Mouse (Mus musculus) forebrain, embryonic 13.5 days (tissue): ENCODE measurements around the gene Ube2e3. TPM values are rescaled to one million over a fixed set of nuclear protein-coding genes. Genes with fewer than 3 reads are reported as not detected.

Source experiments
- ATAC-seq: fragments of 200-750 bp; cut with Nextera tagmentation; 2 replicates; pipeline ENCODE4 v1.8.0; 2017
- H3K27ac ChIP-seq: fragments of 300-500 bp; sonication (generic); 2 replicates; pipeline ENCODE4 v1.5.1; 2015; ENCODE audit warnings: inconsistent platforms, mild to moderate bottlenecking, moderate library complexity
- H3K27me3 ChIP-seq: fragments of 300-500 bp; sonication (generic); 2 replicates; pipeline ENCODE4 v1.6.1; 2015; ENCODE audit warnings: mild to moderate bottlenecking, inconsistent platforms
- H3K36me3 ChIP-seq: fragments of 300-500 bp; sonication (generic); 2 replicates; pipeline ENCODE4 v1.6.1; 2015; ENCODE audit warnings: mild to moderate bottlenecking, inconsistent platforms; ENCODE audit not compliant: poor library complexity, severe bottlenecking
- H3K4me1 ChIP-seq: fragments of 300-500 bp; sonication (generic); 2 replicates; pipeline ENCODE4 v1.6.1; 2015; ENCODE audit warnings: inconsistent platforms
- H3K4me2 ChIP-seq: fragments of 300-500 bp; sonication (generic); 2 replicates; pipeline ENCODE4 v1.6.1; 2015; ENCODE audit warnings: inconsistent platforms, mild to moderate bottlenecking, moderate library complexity
- H3K4me3 ChIP-seq: fragments of 300-500 bp; sonication (generic); 2 replicates; pipeline ENCODE4 v1.5.1; 2015; ENCODE audit warnings: mild to moderate bottlenecking, inconsistent platforms
- H3K9ac ChIP-seq: fragments of 300-500 bp; sonication (generic); 2 replicates; pipeline ENCODE4 v1.6.1; 2015; ENCODE audit warnings: mild to moderate bottlenecking, inconsistent platforms
- H3K9me3 ChIP-seq: fragments of 300-500 bp; sonication (generic); replicated peaks from 2 replicates; pipeline ENCODE4 v1.6.1; 2016; ENCODE audit warnings: inconsistent platforms
- WGBS: fragments of 180-500 bp; shearing (Covaris S2); methylation state at CpG from one replicate; pipeline ENCODE4 v1.1.7; 2015; 5-methylcytosine and 5-hydroxymethylcytosine counted together
- polyA plus RNA-seq: library from polyadenylated mRNA; unstranded; fragments of >200 nt; fragmentation: Nextera tagmentation; extraction: Ambion mirVana; gene quantifications from 2 replicates; pipeline ENCODE4 v1.2.1, GENCODE M21; 2015

Ube2e3 gene
- polyA plus RNA-seq, 1 experiment from 2014 or later: 268 TPM

DNA sequence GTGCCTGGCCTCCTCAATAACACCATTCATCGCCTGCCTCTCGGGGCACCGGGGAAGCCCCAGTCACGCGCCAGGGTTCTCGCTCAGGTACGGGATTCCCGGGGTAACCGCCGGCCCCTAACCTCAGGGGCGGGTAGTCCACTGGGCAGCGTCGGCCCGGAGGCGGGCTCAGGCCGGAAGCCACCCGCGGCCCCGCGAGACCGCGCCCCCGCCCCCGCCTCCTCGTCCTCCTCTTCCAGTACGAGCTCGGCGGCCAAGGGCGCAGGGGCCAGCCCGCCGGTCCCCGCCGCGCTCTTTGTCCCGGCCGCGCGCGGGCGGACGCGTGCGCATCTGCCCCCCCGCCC is 559 bp downstream of the Ube2e3 start:
- Histone ChIP-seq H3K27me3 (no peaks in the 10 kb centered on the region), H3K27ac (peak overlapping the region; percentile 97), H3K36me3 (peaks cover 6% of the 10 kb centered on the region; the same call in 1 of the 2 replicates), H3K4me3 (peak overlapping the region; percentile 73), H3K4me1 (peaks cover 27% of the 10 kb centered on the region), H3K9me3 (no peaks in the 10 kb centered on the region), H3K4me2 (peak overlapping the region; percentile 82), H3K9ac (peak overlapping the region; percentile 97)
- under 1% methylated on average over 34 of the region's 44 CpGs for WGBS
- ATAC-seq: peak; percentile 73

DNA sequence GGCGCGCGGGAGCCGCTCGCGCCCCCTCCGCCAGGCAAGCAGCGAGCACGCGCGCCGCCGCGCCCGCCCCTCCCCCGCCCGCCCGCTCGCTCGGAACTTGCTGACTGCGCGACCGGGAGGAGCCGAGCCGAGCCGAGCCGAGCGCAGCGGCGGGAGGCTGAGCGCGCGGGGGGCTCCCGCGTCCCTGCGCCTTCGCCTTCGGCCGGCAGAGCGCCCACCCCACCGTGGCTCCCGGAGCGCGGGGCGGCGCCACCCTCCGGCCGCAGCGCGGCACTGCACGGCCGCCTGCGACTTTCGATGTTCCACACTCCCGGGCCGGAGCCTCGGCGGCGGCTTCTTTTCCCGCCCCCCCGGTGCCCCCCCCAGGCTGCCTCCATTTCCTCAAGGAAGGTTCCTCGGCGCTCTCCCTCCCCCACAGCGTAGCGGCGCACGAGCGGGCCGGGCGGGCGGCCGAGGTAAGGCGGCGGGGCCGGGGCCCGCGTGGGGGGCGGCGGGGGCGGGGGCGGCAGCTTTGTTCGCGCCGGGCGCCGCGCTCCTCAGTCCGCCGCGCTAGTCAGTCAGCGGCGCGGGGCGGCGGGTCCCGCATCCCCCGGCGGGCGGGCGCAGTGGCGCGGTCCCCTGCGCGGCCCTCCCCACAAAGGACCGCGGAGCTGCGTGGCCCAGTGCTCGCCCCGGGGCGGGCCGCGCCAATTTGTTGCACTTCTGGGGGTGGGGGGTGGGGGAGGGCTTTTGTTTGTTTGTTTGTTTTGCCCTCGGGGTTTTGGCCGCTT is 1.2 kb downstream of the Ube2e3 start:
- Histone ChIP-seq H3K9ac (peak overlapping the region; percentile 97), H3K36me3 (peaks cover 6% of the 10 kb centered on the region; the same call in 1 of the 2 replicates), H3K4me2 (peak overlapping the region; percentile 82), H3K4me3 (peak overlapping the region; percentile 73), H3K4me1 (peaks cover 32% of the 10 kb centered on the region), H3K27ac (peak overlapping the region; percentile 97), H3K9me3 (no peaks in the 10 kb centered on the region), H3K27me3 (no peaks in the 10 kb centered on the region)
- WGBS: 0% methylated on average over 48 of the region's 114 CpGs
- ATAC-seq: peak; percentile 96

DNA sequence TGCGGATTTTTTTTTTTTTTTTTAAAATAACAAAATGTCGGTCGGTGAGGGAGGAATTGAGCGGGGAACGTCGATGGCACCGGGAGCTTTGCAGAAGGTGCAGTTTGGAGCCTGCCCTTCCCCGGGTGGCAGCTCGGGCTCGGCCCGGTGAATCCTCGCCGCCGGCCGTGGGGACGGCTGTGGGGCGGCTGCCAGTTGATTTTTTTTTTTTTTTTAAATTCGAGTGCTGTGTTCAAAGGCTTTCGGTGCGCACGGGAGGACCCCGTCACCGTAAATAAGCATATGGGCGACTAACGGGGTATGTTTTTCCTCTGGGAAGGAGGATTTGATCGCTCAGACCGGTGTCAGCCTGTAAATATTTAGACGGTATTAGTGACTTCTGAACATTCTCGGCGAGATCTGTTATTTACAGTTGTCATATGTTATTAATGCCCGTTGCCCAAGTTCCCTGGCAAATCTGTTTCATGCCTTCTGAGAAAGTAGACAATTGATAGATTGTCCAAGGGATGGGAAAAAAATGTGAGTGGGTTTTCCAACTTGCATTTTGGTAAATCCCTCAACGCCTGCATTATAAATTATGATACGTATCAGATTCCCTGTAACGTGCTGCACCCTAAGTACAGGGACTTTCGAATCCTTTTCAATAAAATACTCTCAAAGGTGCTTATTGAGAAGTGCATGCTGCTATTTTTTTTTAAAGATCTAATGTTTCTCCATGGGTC is 2.0 kb downstream of the Ube2e3 start:
- Histone ChIP-seq H3K36me3 (peaks cover 6% of the 10 kb centered on the region; the same call in 1 of the 2 replicates), H3K4me1 (peaks cover 36% of the 10 kb centered on the region), H3K9me3 (no peaks in the 10 kb centered on the region), H3K4me2 (peak overlapping the region; percentile 82), H3K9ac (peak overlapping the region; percentile 97), H3K4me3 (peak overlapping the region; percentile 73), H3K27me3 (no peaks in the 10 kb centered on the region), H3K27ac (peak overlapping the region; percentile 97)
- peak; percentile 6; the same call in 1 of the 2 replicates for ATAC-seq
- 3% methylated on average over 35 of the region's 35 CpGs for WGBS

DNA sequence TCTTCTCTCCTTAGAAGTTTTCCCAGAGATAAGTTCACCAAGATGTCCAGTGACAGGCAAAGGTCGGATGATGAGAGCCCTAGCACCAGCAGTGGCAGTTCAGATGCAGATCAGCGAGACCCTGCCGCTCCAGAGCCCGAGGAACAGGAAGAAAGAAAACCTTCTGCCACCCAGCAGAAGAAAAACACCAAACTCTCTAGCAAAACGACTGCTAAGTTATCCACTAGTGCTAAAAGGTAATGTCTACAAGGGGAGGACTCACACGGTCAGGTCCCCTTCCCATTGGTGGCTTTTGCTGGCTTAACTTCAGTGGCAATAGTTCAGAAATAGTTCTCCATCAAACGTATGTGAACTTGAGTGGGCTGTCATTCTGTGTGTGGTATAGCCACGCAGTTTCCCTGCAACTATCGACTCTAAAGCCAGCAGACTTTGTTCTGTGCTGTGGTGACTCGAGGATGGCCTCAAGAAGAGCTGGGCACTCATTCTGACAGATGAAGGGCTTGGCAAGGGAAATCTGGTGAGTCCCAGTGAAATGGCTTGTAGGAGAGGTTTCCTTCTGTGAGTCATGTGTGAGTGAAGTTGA is 2.6 kb downstream of the Ube2e3 start:
- Histone ChIP-seq H3K9me3 (no peaks in the 10 kb centered on the region), H3K4me3 (peak overlapping the region; percentile 73), H3K27ac (peak overlapping the region; percentile 8), H3K27me3 (no peaks in the 10 kb centered on the region), H3K9ac (peak overlapping the region; percentile 97), H3K4me1 (peaks cover 41% of the 10 kb centered on the region), H3K36me3 (peaks cover 6% of the 10 kb centered on the region; the same call in 1 of the 2 replicates), H3K4me2 (peak overlapping the region; percentile 82)
- no peak for ATAC-seq
- 6% methylated on average over 10 of the region's 10 CpGs for WGBS

DNA sequence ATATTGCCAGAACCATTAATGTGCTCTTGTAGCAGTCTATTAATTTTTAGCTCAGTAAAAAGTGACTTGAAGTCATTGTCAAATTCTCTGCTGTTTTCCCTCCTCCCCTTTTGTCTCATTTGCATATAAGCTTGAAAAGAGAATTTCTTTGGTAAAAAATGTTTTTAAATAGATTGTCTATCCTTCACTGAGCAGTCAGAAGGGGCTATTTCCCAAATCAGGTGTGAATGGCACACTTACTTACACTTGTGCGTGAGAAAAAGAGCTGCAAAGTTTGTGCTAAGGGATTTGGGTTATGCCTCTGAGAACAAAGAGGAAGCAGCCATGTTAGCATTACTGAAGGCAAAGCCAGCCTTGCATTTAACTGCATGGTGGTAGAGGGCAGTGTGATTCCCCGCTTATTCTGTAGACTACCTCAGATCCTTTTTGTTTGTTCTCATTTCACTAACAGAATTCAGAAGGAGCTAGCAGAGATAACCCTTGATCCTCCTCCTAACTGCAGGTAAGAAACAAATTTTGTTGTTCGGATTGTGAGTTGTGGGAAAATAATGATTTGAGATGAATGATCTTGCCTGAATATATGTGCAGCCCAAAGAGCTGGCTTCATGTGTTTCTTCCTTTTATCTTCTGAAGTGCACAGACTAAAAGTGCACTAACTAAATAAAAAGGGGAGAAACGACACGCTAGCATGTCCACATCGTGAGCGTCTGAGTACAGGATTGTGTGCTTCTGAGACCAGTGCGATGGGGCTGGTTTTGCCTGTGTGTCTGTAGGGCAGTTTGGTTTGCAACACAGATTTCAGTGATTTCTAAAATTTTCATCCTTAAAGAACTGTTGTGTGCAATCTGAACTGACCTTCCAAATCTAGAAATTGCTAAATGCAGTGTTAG is 4.3 kb downstream of the Ube2e3 start:
- peak overlapping the region; percentile 82 for H3K4me2 ChIP-seq
- ATAC-seq: no peak

DNA sequence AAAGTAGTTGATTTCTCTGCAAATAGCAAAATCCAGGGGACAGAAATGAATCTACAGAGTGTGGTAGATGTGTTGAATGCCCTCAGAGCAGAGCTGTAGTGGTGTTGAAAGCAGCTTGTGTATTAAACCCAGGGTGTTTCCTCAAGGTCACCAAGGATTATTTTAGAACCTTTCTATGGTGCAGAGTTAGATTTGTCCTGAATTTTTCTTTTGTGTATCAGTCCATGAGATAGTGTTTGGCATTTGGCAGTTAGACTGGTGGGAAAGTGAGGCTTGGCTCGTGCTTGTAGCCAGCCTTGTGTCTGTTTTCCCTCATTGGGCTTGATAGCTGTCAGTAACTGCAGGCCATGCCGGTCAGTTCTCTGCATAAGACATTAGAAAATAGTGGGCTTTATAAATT is 6.0 kb downstream of the Ube2e3 start:
- H3K36me3 ChIP-seq: peaks cover 8% of the 10 kb centered on the region; the same call in 1 of the 2 replicates
- ATAC-seq: no peak
- no peak overlapping the region for H3K27ac ChIP-seq
- H3K4me3 ChIP-seq: peak overlapping the region; percentile 24
- H3K4me2 ChIP-seq: peak overlapping the region; percentile 54
- peak overlapping the region; percentile 45 for H3K9ac ChIP-seq
- H3K27me3 ChIP-seq: no peaks in the 10 kb centered on the region
- H3K9me3 ChIP-seq: no peaks in the 10 kb centered on the region
- peaks cover 59% of the 10 kb centered on the region for H3K4me1 ChIP-seq
- WGBS: 33% methylated on average over 2 of the region's 2 CpGs

More for the DNA sequence above, 4.3 kb downstream of the Ube2e3 start:
- Histone ChIP-seq H3K4me1 (peaks cover 49% of the 10 kb centered on the region), H3K36me3 (peaks cover 8% of the 10 kb centered on the region; the same call in 1 of the 2 replicates), H3K9me3 (no peaks in the 10 kb centered on the region), H3K27me3 (no peaks in the 10 kb centered on the region), H3K4me3 (peak overlapping the region; percentile 73), H3K27ac (peak overlapping the region; percentile 82), H3K9ac (peak overlapping the region; percentile 97)
- whole genome bisulfite sequencing: 11% methylated on average over 8 of the region's 8 CpGs

DNA sequence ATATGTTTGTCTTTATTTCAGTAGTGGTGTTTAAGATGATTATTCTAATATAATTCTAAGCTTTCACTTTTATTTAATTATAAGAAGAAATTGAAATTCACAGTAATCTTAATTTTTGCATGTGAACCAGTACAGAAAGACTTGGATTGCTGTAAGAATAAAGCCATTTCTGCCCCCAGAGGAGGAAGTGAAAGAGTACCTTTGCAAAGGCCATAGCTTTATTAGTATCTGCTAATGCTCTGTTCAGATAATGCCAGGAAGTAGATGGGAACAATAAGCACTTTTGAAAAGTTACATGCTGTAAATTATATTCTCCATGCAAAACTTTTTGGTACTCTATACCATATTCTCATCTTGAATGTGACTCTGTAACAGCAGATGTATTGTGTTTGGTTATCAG is 8.1 kb downstream of the Ube2e3 start:
- peaks cover 4% of the 10 kb centered on the region; the same call in 1 of the 2 replicates for H3K36me3 ChIP-seq
- H3K4me2 ChIP-seq: no peak overlapping the region
- no peak overlapping the region for H3K4me3 ChIP-seq
- no peaks in the 10 kb centered on the region for H3K27me3 ChIP-seq
- H3K4me1 ChIP-seq: peaks cover 62% of the 10 kb centered on the region
- no peak overlapping the region for H3K9ac ChIP-seq
- ATAC-seq: no peak
- no peaks in the 10 kb centered on the region for H3K9me3 ChIP-seq
- no peak overlapping the region for H3K27ac ChIP-seq

DNA sequence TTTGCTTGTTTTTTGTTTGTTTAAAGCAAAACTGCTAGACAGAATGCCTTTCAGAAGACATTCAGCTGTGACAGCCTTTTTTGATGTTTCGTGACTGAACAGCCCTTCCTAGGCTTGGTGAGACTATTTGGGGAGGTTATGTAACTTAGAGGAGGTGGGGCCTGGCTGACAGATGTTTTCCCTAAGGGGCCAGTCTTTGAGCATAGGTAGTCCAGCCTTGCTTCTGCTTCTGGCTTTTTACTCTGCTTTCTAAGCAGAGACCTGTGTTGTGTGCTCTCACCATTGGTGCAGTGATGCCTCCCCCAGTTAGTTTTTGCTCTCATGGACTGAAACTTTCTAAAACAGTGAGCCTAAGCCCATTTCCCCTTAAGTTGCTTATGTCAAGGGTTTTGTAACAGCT is 14.1 kb downstream of the Ube2e3 start:
- no peak overlapping the region for H3K9ac ChIP-seq
- no peaks in the 10 kb centered on the region for H3K9me3 ChIP-seq
- WGBS: 77% methylated on average over 1 of the region's 1 CpGs
- no peak overlapping the region for H3K4me3 ChIP-seq
- H3K27me3 ChIP-seq: no peaks in the 10 kb centered on the region
- no peak overlapping the region for H3K4me2 ChIP-seq
- no peak overlapping the region for H3K27ac ChIP-seq
- no peaks in the 10 kb centered on the region for H3K36me3 ChIP-seq
- peaks cover 40% of the 10 kb centered on the region for H3K4me1 ChIP-seq
- no peak for ATAC-seq

DNA sequence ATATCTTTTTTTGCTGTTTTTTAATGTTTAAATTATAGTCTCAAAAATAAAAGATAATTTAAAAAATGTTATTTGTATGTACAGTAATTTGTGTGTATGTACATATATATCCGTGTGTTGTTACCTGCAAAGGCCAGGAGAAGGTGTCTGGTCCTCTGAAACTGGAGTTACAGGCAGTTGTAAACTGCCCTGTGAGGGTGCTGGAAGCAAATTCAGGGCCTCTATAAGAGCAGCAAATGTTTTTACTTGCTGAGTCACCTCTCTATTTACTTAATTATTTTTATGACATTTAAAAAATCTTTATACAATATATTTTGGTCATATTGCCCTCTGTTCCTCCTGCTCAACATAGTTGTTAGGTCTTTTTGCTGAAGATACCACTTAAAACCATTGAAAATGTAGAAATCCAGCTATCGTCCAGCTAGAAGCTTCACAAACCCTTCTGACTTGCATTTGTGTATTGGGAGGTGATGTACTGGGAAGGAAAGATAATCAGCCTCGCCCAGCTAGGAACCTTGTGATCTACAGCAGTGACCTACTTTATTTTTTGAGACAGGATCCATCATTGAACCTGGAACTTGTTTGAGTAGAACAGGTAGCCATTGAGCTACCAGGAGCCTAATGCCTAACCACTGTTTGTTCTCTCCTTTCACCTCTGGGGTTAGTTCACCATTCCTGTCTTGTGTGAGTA is 15.0 kb downstream of the Ube2e3 start:
- Histone ChIP-seq H3K4me2 (no peak overlapping the region), H3K9me3 (no peaks in the 10 kb centered on the region), H3K4me1 (peaks cover 40% of the 10 kb centered on the region), H3K36me3 (no peaks in the 10 kb centered on the region), H3K27me3 (no peaks in the 10 kb centered on the region), H3K4me3 (no peak overlapping the region), H3K27ac (no peak overlapping the region), H3K9ac (no peak overlapping the region)
- no peak for ATAC-seq
- 94% methylated on average over 3 of the region's 3 CpGs for WGBS

DNA sequence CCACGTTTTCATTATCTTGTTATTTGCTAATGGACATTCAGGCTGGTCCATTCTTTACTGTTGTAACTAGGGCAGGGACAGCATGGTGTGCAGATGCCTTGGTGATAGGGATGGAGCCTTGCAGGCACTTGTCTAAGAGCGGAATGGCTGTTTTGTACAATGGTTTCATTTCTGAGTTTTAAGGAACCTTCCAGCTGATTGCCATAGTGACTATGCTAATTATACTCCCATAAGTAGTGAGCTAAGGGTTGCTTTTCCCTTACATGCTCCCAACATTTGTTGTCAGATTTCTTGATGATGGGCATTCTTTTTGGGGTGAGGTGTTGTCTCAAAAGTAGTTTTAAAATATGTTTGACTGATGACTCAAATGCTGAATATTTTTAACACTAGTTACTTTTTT is 18.5 kb downstream of the Ube2e3 start:
- no peaks in the 10 kb centered on the region for H3K9me3 ChIP-seq
- WGBS: 76% methylated on average over 2 of the region's 2 CpGs
- no peaks in the 10 kb centered on the region for H3K36me3 ChIP-seq
- no peak overlapping the region for H3K4me3 ChIP-seq
- H3K9ac ChIP-seq: no peak overlapping the region
- no peak for ATAC-seq
- no peak overlapping the region for H3K4me2 ChIP-seq
- peaks cover 33% of the 10 kb centered on the region for H3K4me1 ChIP-seq
- H3K27me3 ChIP-seq: no peaks in the 10 kb centered on the region
- no peak overlapping the region for H3K27ac ChIP-seq

DNA sequence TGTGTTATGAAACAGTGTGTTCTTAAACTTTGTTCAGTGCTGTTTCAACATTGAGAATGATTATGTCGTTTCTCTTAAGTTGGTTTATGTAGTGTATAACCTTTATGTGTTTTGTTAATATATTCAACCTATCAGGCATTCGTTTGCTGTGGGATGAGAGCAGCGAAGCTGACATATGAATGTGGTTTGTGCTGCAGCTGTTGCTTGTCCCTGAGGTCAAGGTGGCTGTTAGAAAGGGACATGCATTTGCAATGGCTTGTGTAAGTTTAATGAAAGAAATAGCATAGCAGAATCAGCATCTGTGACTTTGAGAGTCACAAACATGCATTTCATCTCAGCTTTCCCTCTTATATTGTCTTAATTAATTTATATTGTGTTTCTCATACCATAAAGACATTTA is 20.3 kb downstream of the Ube2e3 start:
- Histone ChIP-seq H3K9ac (no peak overlapping the region), H3K36me3 (no peaks in the 10 kb centered on the region), H3K4me1 (peaks cover 29% of the 10 kb centered on the region), H3K27ac (no peak overlapping the region), H3K4me3 (no peak overlapping the region), H3K27me3 (no peaks in the 10 kb centered on the region), H3K9me3 (no peaks in the 10 kb centered on the region), H3K4me2 (no peak overlapping the region)
- no peak for ATAC-seq
- WGBS: 57% methylated on average over 3 of the region's 3 CpGs
